Mouse (Mus musculus): ENCODE measurements around the gene 2610028H24Rik. TPM values are rescaled to one million over a fixed set of nuclear protein-coding genes. Genes with fewer than 3 reads are reported as not detected.

The 2610028H24Rik gene
- not detected for polyA plus RNA-seq (2014; fragmentation: Illumina TruSeq; extraction: RNeasy Lipid Tissue Mini Kit (QIAGEN cat#74804); ENCODE audit: low read depth, low replicate concordance)

DNA sequence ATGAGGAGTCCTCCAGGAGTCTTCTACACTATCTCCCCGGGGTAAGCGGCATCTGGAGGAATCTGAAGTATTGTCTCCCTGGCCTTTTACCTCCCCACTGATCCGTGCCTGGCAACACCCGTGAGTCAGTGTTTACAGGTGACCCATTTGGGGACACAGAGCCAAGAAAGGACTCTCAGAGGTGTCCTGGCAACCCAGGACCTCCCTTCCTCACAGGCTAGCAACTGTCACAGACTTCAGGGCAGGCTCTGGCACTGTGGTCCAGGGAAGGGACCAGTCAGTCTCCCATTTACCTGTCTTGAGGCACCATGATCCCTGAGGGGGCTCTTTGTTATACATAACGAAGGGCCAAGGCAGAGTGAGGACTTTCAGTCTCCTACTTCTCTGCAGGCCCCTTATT lies at the start of gene 2610028H24Rik:
2610028H24Rik (plus strand) TSS at position 231 of the 400 bp plus-strand sequence.

DNA sequence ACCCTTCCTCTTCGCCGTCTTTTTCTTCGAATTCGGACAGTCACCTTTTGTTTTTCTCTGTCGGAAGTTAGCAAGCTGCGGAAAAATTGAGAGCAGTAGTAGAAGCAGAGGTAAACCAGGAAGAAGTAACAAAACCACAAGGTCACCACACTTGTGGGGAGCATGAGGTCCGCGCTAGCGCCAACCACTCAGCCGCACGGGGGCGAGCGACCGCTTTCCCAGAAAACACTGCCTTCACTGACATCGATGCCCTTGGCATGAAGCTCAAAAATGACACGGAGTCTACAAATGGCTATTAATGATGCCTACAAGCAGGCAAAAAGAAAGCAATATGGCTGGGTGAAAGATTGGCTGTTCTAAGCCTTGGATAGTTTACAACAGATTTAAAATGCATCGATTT lies 8.6 kb upstream of the 2610028H24Rik start, which contains the start of gene AC141477.1:
AC141477.1 (minus strand) TSS at position 164 of the 400 bp plus-strand sequence.

DNA sequence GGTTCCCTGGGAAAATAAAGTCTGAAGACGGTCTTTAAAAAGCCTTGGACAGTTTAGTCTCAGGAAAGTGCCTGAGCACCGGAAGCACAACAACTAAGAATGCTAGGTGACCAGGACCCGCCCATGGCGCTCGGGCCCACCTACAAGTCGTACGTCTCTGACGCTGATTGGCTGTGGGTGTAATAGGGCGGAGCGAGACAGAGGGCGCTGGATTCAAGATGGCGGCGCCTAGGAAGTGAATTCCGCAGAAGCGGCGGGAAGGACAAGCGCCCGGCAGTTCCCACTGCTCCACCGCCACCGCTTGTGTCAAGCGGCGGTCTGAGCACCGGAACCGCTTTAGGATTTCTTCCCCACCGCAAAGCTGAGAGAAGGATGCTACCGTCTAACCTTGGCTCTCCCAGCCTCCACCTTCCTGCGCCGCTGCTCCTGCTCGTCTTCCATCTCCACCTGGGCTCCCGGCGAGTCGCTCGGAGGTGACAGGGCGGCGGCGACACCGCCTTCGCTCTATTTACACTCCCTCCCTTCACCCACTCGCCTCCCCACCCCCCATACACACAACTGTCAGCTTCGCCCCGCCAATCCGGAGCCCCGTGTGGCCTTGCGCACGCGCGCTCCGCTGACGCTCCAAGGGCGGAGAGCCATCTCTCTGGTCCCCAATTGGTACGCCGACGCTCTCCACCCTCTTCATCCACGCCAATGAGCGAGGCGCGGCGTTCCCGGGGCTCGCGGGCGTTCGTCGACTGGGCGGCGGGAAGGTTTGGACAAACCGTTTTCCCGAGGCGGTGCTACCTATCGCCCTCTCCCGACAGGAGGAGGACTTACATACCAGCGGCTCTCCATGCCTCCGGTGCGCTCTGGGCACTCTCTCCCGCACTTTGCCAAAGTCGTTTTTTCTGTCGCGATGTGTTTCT lies 6.4 kb upstream of the 2610028H24Rik start, which contains the start of gene Pcnt:
Pcnt (minus strand) TSS at position 609 of the 911 bp plus-strand sequence.

DNA sequence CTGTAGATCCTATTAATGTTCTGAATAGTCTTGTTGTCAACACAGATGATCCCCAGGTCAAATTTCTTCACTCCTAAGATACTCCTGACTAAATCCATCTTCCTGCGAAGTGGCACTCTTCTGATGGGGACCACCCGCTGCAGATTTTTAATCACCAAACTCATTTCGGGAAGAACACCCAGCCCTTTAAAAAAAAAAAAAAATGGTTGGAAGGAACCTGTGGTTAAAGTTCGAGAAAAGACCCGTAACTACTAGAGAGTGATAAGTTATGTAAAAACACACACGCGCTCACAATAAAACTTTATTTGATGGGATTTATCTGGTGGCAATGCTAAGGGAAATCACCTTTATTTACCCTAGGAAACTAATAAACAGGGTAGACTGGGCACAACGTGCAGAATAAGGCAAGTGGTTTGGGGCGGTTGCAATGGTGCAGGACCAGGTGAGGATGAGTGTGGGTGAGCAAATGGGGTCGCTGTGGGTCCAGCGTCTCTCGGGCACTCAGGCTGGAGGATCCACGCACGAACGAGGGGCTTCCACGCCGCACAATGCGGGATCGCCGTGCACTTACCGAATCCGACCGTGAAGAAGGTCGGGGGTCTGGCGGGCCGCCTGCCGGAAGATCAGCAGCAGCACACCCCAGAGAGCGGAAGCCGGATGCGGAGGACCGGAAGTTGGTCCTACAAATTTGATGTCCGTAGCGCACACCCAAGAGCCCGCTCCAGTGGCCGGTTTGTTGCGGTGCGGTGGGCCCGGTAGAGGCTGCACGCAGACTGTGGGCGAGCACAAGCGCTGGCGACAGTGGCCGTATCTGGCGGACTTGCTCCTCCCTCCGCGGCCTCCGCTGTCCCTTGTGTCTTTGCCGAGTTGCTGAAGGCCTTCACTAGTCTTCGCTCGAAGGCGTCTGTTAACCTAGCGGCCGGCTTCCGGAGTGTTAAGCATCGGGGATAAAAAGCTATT lies 19.6 kb downstream of the 2610028H24Rik start, which contains the start of the genes Mcm3ap and Ybey:
Mcm3ap (plus strand) TSS at position 725 of the 960 bp plus-strand sequence.
Ybey (minus strand) TSS at position 912 of the 960 bp plus-strand sequence.

Other genes starting within 250 kb of the 2610028H24Rik start
- 2.3 TPM for gene Prmt2, start 211.2 kb upstream of the 2610028H24Rik start, polyA plus RNA-seq (2014; fragmentation: Illumina TruSeq; extraction: RNeasy Lipid Tissue Mini Kit (QIAGEN cat#74804); ENCODE audit: low read depth, low replicate concordance)
- 0.60 TPM for gene S100b, start 195.2 kb upstream of the 2610028H24Rik start, polyA plus RNA-seq (2014; fragmentation: Illumina TruSeq; extraction: RNeasy Lipid Tissue Mini Kit (QIAGEN cat#74804); ENCODE audit: low read depth, low replicate concordance)
- gene Dip2a, start 103.8 kb upstream of the 2610028H24Rik start, polyA plus RNA-seq (2014; fragmentation: Illumina TruSeq; extraction: RNeasy Lipid Tissue Mini Kit (QIAGEN cat#74804); ENCODE audit: low read depth, low replicate concordance) = 25.6 TPM
- not detected for gene AC141477.1, start 8.6 kb upstream of the 2610028H24Rik start, polyA plus RNA-seq (2014; fragmentation: Illumina TruSeq; extraction: RNeasy Lipid Tissue Mini Kit (QIAGEN cat#74804); ENCODE audit: low read depth, low replicate concordance)
- 13.2 TPM for gene Pcnt, start 6.3 kb upstream of the 2610028H24Rik start, polyA plus RNA-seq (2014; fragmentation: Illumina TruSeq; extraction: RNeasy Lipid Tissue Mini Kit (QIAGEN cat#74804); ENCODE audit: low read depth, low replicate concordance)
- 11.0 TPM for gene Mcm3ap, start 19.8 kb downstream of the 2610028H24Rik start, polyA plus RNA-seq (2014; fragmentation: Illumina TruSeq; extraction: RNeasy Lipid Tissue Mini Kit (QIAGEN cat#74804); ENCODE audit: low read depth, low replicate concordance)
- gene Ybey, start 20.0 kb downstream of the 2610028H24Rik start, polyA plus RNA-seq (2014; fragmentation: Illumina TruSeq; extraction: RNeasy Lipid Tissue Mini Kit (QIAGEN cat#74804); ENCODE audit: low read depth, low replicate concordance) = 1.8 TPM
- 16.0 TPM for gene Lss, start 82.5 kb downstream of the 2610028H24Rik start, polyA plus RNA-seq (2014; fragmentation: Illumina TruSeq; extraction: RNeasy Lipid Tissue Mini Kit (QIAGEN cat#74804); ENCODE audit: low read depth, low replicate concordance)
- not detected for gene Spatc1l, start 113.2 kb downstream of the 2610028H24Rik start, polyA plus RNA-seq (2014; fragmentation: Illumina TruSeq; extraction: RNeasy Lipid Tissue Mini Kit (QIAGEN cat#74804); ENCODE audit: low read depth, low replicate concordance)
- gene Ftcd, start 126.6 kb downstream of the 2610028H24Rik start, polyA plus RNA-seq (2014; fragmentation: Illumina TruSeq; extraction: RNeasy Lipid Tissue Mini Kit (QIAGEN cat#74804); ENCODE audit: low read depth, low replicate concordance) = not detected
- gene Col6a2, start 174.5 kb downstream of the 2610028H24Rik start, polyA plus RNA-seq (2014; fragmentation: Illumina TruSeq; extraction: RNeasy Lipid Tissue Mini Kit (QIAGEN cat#74804); ENCODE audit: low read depth, low replicate concordance) = 7.6 TPM

Data from sigmoid colon, adult 10 weeks (tissue).